Mouse (Mus musculus): ENCODE results near the gene Gm525. TPM values are rescaled to one million over a fixed set of nuclear protein-coding genes. Genes with fewer than 3 reads are reported as not detected.

Gene Gm525
- polyA plus RNA-seq, 2 experiments, result not detected

- no peak overlapping the region for H3K4me3 ChIP-seq (ENCODE audit: insufficient read depth in 1 of 2, low read depth in 2 of 2, low read length in 2 of 2)
- peaks cover 0 to 4% of the 10 kb centered on the region in 2 experiments; a peak in 1 of 4 replicates for H3K4me1 ChIP-seq (replicated peaks; ENCODE audit: control insufficient read depth in 2 of 2, insufficient read depth in 2 of 2, low read length in 1 of 2)
- DNase-seq (ENCODE audit: low read depth in 3 of 3, low spot score in 3 of 3), result no peak
- TF ChIP-seq CTCF (IDR thresholded peaks at IDR 0.05; ENCODE audit: low read depth) (no peak), EP300 (IDR thresholded peaks at IDR 0.05; ENCODE audit: low read depth) (no peak)
- no peak overlapping the region for H3K9ac ChIP-seq (replicated peaks)
- H3K36me3 ChIP-seq (replicated peaks; ENCODE audit: control insufficient read depth, insufficient read depth, low read depth), result no peaks in the 10 kb centered on the region
- no peak for ATAC-seq (ENCODE audit: insufficient read depth)
- H3K4me2 ChIP-seq (ENCODE audit: low read depth), result no peak overlapping the region
- 79% methylated on average over 8 of the region's 8 CpGs for WGBS (ENCODE audit: insufficient replicate concordance)
- H3K27me3 ChIP-seq (ENCODE audit: control insufficient read depth, insufficient read depth, low read length), result no peaks in the 10 kb centered on the region
- H3K27ac ChIP-seq, result no peak overlapping the region
- no peaks in the 10 kb centered on the region for H3K9me3 ChIP-seq (ENCODE audit: control insufficient read depth, low read length)
Measured at GRCm38 (mm10) chr11:89105211-89105610, 31.6 kb downstream of the Gm525 start.

- H3K9ac ChIP-seq (replicated peaks), result no peak overlapping the region
- H3K4me1 ChIP-seq (replicated peaks; ENCODE audit: control insufficient read depth in 2 of 2, insufficient read depth in 2 of 2, low read length in 1 of 2), result peaks cover 0 to 4% of the 10 kb centered on the region in 2 experiments; a peak in 1 of 4 replicates
- no peaks in the 10 kb centered on the region for H3K9me3 ChIP-seq (ENCODE audit: control insufficient read depth, low read length)
- H3K27ac ChIP-seq, result no peak overlapping the region
- DNase-seq (ENCODE audit: low read depth in 3 of 3, low spot score in 3 of 3), result peak in 1 of 3 experiments; percentile 23
- peak; percentile 19; the same call in 1 of the 2 replicates for TF ChIP-seq CTCF (IDR thresholded peaks at IDR 0.05; ENCODE audit: low read depth)
- no peak for TF ChIP-seq EP300 (IDR thresholded peaks at IDR 0.05; ENCODE audit: low read depth)
- WGBS (ENCODE audit: insufficient replicate concordance), result 67% methylated on average over 11 of the region's 11 CpGs
- no peaks in the 10 kb centered on the region for H3K36me3 ChIP-seq (replicated peaks; ENCODE audit: control insufficient read depth, insufficient read depth, low read depth)
- no peak for ATAC-seq (ENCODE audit: insufficient read depth)
- no peaks in the 10 kb centered on the region for H3K27me3 ChIP-seq (ENCODE audit: control insufficient read depth, insufficient read depth, low read length)
- no peak overlapping the region for H3K4me2 ChIP-seq (ENCODE audit: low read depth)
- no peak overlapping the region for H3K4me3 ChIP-seq (ENCODE audit: insufficient read depth in 1 of 2, low read depth in 2 of 2, low read length in 2 of 2)
Measured at GRCm38 (mm10) chr11:89105823-89106222, 32.2 kb downstream of the Gm525 start.

- TF ChIP-seq CTCF (IDR thresholded peaks at IDR 0.05; ENCODE audit: low read depth) (no peak), EP300 (IDR thresholded peaks at IDR 0.05; ENCODE audit: low read depth) (no peak)
- WGBS (ENCODE audit: insufficient replicate concordance), result 34% methylated on average over 12 of the region's 12 CpGs
- no peak overlapping the region for H3K9ac ChIP-seq (replicated peaks)
- H3K27me3 ChIP-seq (ENCODE audit: control insufficient read depth, insufficient read depth, low read length), result no peaks in the 10 kb centered on the region
- DNase-seq (ENCODE audit: low read depth in 3 of 3, low spot score in 3 of 3), result no peak
- H3K4me3 ChIP-seq (ENCODE audit: insufficient read depth in 1 of 2, low read depth in 2 of 2, low read length in 2 of 2), result no peak overlapping the region
- no peaks in the 10 kb centered on the region for H3K36me3 ChIP-seq (replicated peaks; ENCODE audit: control insufficient read depth, insufficient read depth, low read depth)
- no peaks in the 10 kb centered on the region for H3K4me1 ChIP-seq (replicated peaks; ENCODE audit: control insufficient read depth in 2 of 2, insufficient read depth in 2 of 2, low read length in 1 of 2)
- no peaks in the 10 kb centered on the region for H3K9me3 ChIP-seq (ENCODE audit: control insufficient read depth, low read length)
- no peak overlapping the region for H3K4me2 ChIP-seq (ENCODE audit: low read depth)
- no peak overlapping the region for H3K27ac ChIP-seq
- ATAC-seq (ENCODE audit: insufficient read depth), result no peak
Measured at GRCm38 (mm10) chr11:89107180-89107807, 33.7 kb downstream of the Gm525 start.

- Histone ChIP-seq H3K4me3 (ENCODE audit: insufficient read depth in 1 of 2, low read depth in 2 of 2, low read length in 2 of 2) (no peak overlapping the region), H3K4me2 (ENCODE audit: low read depth) (0 out of 2 replicates have a peak overlapping the region, but pooled peaks have one; percentile 18), H3K27ac (no peak overlapping the region), H3K36me3 (replicated peaks; ENCODE audit: control insufficient read depth, insufficient read depth, low read depth) (no peaks in the 10 kb centered on the region), H3K9me3 (ENCODE audit: control insufficient read depth, low read length) (no peaks in the 10 kb centered on the region), H3K9ac (replicated peaks) (no peak overlapping the region), H3K27me3 (ENCODE audit: control insufficient read depth, insufficient read depth, low read length) (no peaks in the 10 kb centered on the region), H3K4me1 (replicated peaks; ENCODE audit: control insufficient read depth in 2 of 2, insufficient read depth in 2 of 2, low read length in 1 of 2) (peaks cover 0 to 2% of the 10 kb centered on the region in 2 experiments; a peak in 1 of 4 replicates)
- DNase-seq (ENCODE audit: low read depth in 3 of 3, low spot score in 3 of 3) (no peak), ATAC-seq (ENCODE audit: insufficient read depth) (no peak)
- TF ChIP-seq CTCF (IDR thresholded peaks at IDR 0.05; ENCODE audit: low read depth) (no peak), EP300 (IDR thresholded peaks at IDR 0.05; ENCODE audit: low read depth) (no peak)
- WGBS (ENCODE audit: insufficient replicate concordance), result 5% methylated on average over 13 of the region's 13 CpGs
Measured at GRCm38 (mm10) chr11:89124411-89124810, 50.8 kb downstream of the Gm525 start.

- 37% methylated on average over 4 of the region's 4 CpGs for WGBS (ENCODE audit: insufficient replicate concordance)
- ATAC-seq (ENCODE audit: insufficient read depth) (no peak), DNase-seq (ENCODE audit: low read depth in 3 of 3, low spot score in 3 of 3) (no peak)
- H3K27me3 ChIP-seq (ENCODE audit: control insufficient read depth, insufficient read depth, low read length), result no peaks in the 10 kb centered on the region
- H3K4me1 ChIP-seq (replicated peaks; ENCODE audit: control insufficient read depth in 2 of 2, insufficient read depth in 2 of 2, low read length in 1 of 2), result no peaks in the 10 kb centered on the region
- TF ChIP-seq CTCF (IDR thresholded peaks at IDR 0.05; ENCODE audit: low read depth), result no peak
- no peak for TF ChIP-seq EP300 (IDR thresholded peaks at IDR 0.05; ENCODE audit: low read depth)
- H3K9ac ChIP-seq (replicated peaks), result no peak overlapping the region
- no peak overlapping the region for H3K27ac ChIP-seq
- H3K9me3 ChIP-seq (ENCODE audit: control insufficient read depth, low read length), result no peaks in the 10 kb centered on the region
- H3K36me3 ChIP-seq (replicated peaks; ENCODE audit: control insufficient read depth, insufficient read depth, low read depth), result no peaks in the 10 kb centered on the region
- H3K4me3 ChIP-seq (ENCODE audit: insufficient read depth in 1 of 2, low read depth in 2 of 2, low read length in 2 of 2), result no peak overlapping the region
- H3K4me2 ChIP-seq (ENCODE audit: low read depth), result no peak overlapping the region
Measured at GRCm38 (mm10) chr11:89130856-89131255, 57.2 kb downstream of the Gm525 start.
